Mouse (Mus musculus) thymus, postnatal 25 days (tissue): Measurements from ENCODE around the gene Rab9.

Source experiments
- DNase-seq: peaks from one replicate; pipeline ENCODE4 v3.0.0; 2022

Gene Rab9

DNA sequence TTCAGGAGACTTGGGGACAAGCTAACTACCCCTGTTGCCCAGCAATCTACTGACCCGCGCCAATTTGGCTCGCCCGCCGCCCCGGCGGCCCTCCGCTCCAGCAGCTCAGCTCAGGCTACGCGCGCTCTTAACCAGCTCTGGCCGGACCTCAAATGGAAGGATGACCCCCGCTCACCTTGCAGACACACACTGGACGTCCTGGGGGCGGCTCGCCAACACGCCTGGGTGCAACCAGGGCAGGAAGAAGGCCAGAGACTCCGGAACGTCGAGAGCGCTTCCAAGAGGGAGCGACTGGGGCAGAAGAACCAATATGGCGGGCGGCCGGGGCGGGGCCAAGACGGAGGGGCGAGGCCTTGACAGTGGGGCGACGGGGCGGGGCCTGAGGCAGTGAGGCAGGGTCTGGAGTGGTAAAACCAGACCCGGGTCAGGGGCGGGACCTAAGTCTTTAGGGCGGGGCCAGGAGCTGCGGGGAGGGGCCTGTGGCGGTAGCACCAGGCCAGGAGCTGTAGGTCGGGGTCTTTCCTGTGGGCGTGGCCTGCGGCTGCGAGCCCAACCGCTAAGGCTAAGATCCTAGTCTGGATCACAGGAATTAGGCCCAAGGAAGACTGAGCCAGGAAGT is at the start of gene Rab9:
TSS of gene Rab9 (minus strand) at position 503 of the 619 bp plus-strand sequence.
- peak; percentile 95 for DNase-seq

DNA sequence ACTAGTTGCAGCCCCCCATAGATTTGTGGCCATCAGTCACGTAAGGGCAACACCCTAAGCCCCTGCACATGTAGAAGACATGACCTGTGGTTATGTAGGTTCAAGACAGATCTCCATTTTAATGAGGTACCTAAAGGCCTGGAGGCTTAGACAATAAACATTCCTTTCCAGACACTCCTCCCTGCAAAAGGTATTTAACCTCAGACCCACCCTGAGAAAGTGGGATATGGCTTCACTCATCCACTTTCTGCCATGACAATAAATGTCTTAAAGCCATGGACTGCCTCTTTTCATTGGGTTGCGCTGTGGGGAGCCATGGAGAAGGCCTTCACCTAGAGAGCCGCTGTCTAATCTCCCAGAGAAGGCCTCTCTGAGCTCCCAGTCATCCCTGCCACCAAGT is 48.5 kb upstream of the Rab9 start:
- no peak for DNase-seq

DNA sequence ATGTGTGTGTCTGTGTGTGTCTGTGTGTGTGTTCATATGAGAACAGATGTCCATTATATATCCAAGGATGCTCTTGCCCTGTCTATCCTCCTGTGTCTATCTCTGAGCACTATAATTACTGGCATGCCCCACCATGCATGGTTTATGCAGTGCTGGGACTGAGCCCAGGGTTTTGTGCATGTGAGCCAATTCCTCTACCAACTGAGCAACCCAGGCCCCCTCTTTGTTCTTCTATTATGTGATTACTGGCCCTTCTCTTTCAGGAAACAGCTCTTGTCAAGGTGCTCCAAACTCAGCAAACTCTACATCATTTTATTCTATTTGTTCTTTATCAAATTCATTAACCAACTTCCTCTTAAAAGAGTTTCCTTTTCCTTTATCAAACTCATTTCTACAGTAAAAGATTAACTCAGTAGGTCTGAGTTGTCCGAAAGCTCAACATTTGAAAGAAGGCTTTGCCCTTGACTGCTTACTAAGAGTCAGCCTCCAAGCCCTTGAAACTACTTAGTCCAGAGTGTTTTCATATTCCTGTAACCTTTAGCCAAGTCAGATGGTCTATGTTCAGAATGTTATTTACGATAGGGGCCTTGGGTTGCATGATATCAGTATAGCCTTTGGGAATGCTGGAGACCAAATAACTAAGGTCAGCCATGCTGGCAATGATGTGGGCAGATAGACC is 46.1 kb upstream of the Rab9 start:
- DNase-seq, result no peak

- no peak for DNase-seq
These were observed 41.1 kb upstream of the Rab9 start for GRCm38 (mm10) chrX:166520782-166521181.

GRCm38 (mm10) chrX:166518345-166518744 is 38.7 kb upstream of the Rab9 start, which contains the start of gene Tceanc:
TSS of gene Tceanc (minus strand) at chrX:166518567.
- DNase-seq, result no peak

DNA sequence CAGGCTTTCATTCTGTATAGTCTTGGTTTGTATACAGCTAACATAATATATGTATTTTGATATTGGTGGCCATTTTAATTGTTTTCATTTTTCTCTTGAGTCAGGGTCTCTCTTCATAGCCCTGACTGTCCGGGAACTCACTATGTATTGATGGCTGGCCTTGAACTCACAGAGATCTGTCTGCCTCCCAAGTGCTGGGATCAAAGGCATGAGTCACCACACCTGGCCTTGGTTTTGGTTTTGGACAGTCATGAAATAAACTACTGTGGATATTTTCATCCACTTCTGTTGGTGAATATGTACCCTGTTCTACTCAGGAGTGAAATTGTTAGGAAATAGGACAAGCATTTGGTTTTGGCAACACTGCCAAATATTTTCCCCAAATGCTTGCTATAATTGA is 37.0 kb upstream of the Rab9 start:
- no peak for DNase-seq

GRCm38 (mm10) chrX:166515923-166516322 is 36.3 kb upstream of the Rab9 start:
- DNase-seq, result no peak

DNA sequence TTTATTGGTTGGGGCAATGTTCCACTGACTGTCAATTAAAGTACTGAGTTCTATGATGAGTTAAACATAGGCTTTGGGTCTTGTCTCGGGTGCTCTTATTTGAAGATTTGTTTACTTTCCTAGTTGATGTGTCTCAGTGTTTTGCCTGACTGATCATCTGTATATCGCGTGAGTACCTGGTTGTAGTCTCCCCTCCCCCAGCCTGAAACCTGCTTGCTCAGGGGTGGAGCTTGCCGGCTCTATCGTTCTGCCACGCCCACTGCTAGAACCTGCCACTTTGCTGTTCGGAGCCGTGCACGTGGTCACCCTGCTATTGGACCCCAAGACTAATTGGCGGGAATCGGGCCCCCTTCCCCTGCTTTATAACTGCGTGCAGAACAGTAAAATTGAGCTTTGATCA is 34.4 kb upstream of the Rab9 start:
- peak; percentile 19 for DNase-seq

- no peak for DNase-seq
These were observed 32.4 kb upstream of the Rab9 start for GRCm38 (mm10) chrX:166512071-166512470.

DNA sequence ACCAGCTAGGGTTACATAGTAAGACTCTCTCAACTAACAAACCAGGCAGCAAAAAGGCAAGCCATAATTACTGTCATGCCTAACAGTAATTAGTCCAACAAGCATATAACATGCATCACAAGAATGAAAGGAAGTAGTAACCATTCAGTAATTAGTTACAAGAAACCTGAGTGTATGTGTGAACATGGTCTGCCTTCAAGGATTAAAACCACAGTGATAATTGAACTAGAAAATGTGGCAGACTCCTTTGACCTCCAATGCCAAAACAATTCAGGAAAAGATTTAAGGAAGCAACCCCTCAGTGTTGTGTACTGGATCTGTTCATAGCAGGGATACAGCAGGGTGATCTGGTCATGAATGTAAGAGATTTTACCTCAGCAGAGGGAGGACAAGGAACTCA is 31.4 kb upstream of the Rab9 start:
- no peak for DNase-seq

DNA sequence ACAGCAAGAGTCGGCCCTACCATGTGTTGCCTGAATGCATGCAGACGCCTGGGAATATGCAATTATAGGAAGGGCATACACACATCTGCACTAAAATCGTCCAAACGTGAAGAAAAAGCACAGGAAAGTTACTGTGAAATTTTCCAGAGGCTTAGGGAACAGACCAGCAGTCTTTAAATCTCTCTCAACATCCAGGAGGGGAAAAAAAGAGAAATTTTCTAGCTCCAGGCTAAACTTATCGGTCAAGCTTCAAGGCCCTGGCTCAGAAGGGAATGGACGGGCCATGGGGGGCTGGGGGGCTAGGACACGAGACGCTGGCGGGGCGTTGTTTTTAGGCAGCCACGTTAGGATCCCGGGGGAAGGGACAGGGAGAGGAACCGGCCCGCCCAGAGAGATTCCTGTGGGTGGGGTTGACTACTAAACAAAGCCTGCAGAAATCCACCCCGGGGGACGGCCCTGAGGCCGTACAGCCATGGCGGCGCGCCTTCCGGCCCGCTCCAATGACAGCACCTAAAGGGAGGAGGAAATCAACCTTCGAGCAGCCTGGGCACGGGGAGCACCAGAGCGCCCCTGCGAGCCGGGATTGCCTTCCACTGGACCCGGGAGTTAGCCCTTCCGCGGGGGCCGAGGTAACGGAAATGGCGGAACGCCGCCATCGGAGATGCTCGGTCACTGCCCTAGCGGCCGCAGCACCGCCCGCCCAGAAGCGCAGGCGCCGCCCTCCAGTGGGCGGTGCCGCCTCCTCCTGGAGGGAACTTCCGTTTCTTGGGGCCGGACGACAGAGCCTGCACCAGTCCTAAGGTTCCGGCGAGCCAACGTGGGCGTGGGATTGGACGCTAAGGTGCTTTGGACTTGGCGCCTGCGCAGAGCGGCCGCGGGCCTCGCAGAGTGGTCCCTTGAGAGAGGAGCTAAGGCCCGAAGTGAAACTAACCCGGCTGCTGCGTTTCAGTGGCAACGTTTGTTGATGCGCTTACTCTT is 30.4 kb upstream of the Rab9 start:
- DNase-seq, result peak; percentile 91

- no peak for DNase-seq
These were observed 24.8 kb upstream of the Rab9 start for GRCm38 (mm10) chrX:166504421-166504820.

GRCm38 (mm10) chrX:166499496-166500190 is 20.0 kb upstream of the Rab9 start:
- DNase-seq, result no peak

GRCm38 (mm10) chrX:166497771-166498170 is 18.1 kb upstream of the Rab9 start:
- DNase-seq, result no peak

GRCm38 (mm10) chrX:166495052-166495451 is 15.4 kb upstream of the Rab9 start:
- no peak for DNase-seq

- DNase-seq, result no peak
These were observed 869 bp downstream of the Rab9 start for GRCm38 (mm10) chrX:166478631-166479364.

DNA sequence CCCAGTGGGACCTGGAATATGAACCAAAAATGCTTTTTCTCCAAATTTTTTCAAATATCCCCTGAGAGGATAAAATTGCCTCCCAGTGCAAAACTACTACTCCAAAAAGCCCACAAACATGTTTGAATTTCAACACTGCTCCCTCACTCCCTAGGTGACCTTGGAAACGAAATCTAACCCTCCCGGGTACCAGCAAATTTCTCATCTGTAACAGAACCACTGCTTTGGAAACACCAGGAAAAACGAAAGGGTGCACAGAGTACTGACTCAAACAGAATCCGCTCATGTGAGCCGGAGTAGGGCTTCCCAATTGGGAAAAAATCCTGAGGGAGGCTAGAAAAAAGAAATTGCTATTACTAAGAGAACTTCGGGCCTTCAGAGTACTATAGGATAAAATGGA is 2.3 kb downstream of the Rab9 start:
- no peak for DNase-seq

DNA sequence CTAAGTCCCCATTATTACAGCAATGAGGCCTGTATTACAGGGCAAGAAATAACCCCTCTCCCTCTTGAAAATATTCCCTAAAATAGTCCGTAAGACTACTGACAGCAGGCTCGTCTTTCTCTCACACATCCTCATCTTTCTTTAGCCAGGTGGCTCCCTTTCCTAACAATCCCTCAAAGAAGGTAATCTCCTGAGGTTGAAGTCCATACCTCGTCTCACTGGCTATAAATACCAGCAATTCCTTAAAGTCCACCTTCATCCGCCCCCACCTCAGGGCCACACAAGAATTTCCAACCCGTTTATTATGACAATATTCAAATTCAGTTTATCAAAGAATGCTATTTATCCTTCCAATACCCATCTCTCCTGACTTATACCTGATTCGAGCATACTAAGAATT is 7.1 kb downstream of the Rab9 start:
- DNase-seq, result no peak

DNA sequence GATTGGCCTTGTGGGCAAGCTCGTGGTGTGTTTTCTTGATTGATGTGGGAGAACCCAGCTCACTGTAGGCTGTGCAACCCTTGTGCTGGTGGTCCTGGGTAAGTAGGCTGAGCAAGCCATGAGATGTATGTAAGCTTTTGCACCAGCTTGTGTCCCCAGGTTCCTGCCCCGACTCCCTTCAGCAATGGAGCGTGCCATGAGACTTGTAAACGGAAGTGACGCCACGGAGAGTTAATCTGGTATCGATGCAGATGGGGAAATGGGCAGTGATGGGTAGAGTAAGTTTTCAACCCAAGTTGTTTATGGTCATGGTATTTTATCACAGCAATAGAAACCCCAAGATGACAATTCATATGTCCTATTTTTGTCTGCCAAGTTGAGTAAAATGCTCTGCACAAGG is 11.3 kb downstream of the Rab9 start:
- no peak for DNase-seq

- no peak for DNase-seq
These were observed 24.1 kb downstream of the Rab9 start for GRCm38 (mm10) chrX:166455525-166455924.

DNA sequence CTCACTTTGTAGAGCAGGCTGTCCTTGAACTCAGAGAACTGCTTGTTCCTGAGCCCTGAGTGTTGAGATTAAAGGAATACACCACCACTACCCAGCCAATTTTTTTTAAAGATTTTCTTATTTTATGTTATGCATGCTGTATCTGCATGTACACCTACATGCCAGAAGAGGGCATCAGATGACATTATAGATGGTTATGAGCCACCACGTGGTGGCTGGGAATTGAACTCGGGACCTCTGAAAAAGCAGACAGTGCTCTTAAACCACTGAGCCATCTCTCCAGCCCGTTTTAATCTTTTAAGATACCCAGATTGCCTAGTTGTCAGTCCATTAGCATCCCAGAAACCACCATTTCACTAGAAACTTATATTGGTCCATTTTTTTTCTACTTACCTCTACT is 25.3 kb downstream of the Rab9 start:
- DNase-seq, result no peak

DNA sequence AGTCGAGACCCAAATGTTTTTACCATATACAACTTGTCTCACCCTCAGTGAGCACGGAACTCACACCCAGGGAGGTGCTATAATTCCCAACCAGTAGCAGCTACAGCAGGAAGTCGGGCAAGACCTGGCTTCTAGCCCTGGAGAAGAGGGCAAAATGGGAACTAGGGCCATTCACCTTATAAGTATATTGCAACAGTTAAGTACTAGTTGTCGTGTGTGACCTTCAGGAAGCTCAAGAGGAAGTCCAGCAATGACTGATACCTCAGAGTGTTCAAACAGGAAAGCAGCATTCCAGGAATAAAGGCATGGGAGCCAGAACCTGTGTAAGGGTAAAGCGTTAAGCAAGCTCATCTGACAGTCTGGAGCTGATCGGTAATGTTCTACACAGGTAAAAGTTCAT is 26.1 kb downstream of the Rab9 start:
- DNase-seq, result no peak
